Mouse (Mus musculus) myocyte (in vitro differentiated cells): Measurements from ENCODE around the gene Rad51c. TPM values are rescaled to one million over a fixed set of nuclear protein-coding genes. Genes with fewer than 3 reads are reported as not detected.
"Not testable (repeated sequence)": the region's sequence is repeated elsewhere in the genome, so short reads cannot be mapped to it uniquely, and the experiment has no call there.

Experiments
- H3K27me3 ChIP-seq: one replicate; pipeline ENCODE4 v1.6.1; 2011; ENCODE audit not compliant: control insufficient read depth, insufficient read depth, insufficient read length
- H3K36me3 ChIP-seq: one replicate; pipeline ENCODE4 v1.6.1; 2011; ENCODE audit not compliant: control insufficient read depth, insufficient read depth
- H3K4me2 ChIP-seq: one replicate; pipeline ENCODE4 v1.6.1; 2011; ENCODE audit warnings: low read depth, control low read depth
- H3K4me3 ChIP-seq: one replicate; pipeline ENCODE4 v1.5.1; 2011; ENCODE audit warnings: mild to moderate bottlenecking, control low read depth, moderate library complexity
- H3K79me2 ChIP-seq: one replicate; pipeline ENCODE4 v1.6.1; 2011; ENCODE audit not compliant: control insufficient read depth, insufficient read depth
- H3ac ChIP-seq: one replicate; pipeline ENCODE4 v1.6.1; 2011; ENCODE audit not compliant: control insufficient read depth, insufficient read length
- CEBPB ChIP-seq: IDR thresholded peaks from 2 replicates; pipeline ENCODE4 v1.6.1; 2011; ENCODE audit warnings: mild to moderate bottlenecking, moderate library complexity; ENCODE audit not compliant: poor library complexity, insufficient read depth, severe bottlenecking
- E2F4 ChIP-seq: IDR thresholded peaks from one replicate; pipeline ENCODE4 v1.6.1; 2011; ENCODE audit warnings: mild to moderate bottlenecking, control low read depth, moderate library complexity; ENCODE audit not compliant: insufficient read depth
- MAX ChIP-seq: IDR thresholded peaks from one replicate; pipeline ENCODE4 v1.6.1; 2011; ENCODE audit warnings: low read depth, mild to moderate bottlenecking, control low read depth
- MYOD1 ChIP-seq, 3 experiments: IDR thresholded peaks; one replicate each; pipeline ENCODE4 v1.6.1; 2011; ENCODE audit warnings: control low read depth in 2 of 3, low read depth in 2 of 3, mild to moderate bottlenecking in 2 of 3, moderate library complexity in 1 of 3; ENCODE audit not compliant: insufficient read length in 2 of 3, control insufficient read depth in 1 of 3
- MYOG ChIP-seq, 3 experiments: IDR thresholded peaks; one replicate each; pipeline ENCODE4 v1.6.1; 2011; ENCODE audit warnings: control low read depth in 2 of 3, low read depth in 2 of 3, mild to moderate bottlenecking in 2 of 3; ENCODE audit not compliant: insufficient read length in 2 of 3, control insufficient read depth in 1 of 3, insufficient read depth in 1 of 3
- POLR2A ChIP-seq: IDR thresholded peaks from one replicate; pipeline ENCODE4 v1.6.1; 2011; ENCODE audit warnings: low read depth, mild to moderate bottlenecking, control low read depth, moderate library complexity; ENCODE audit not compliant: insufficient read length
- POLR2AphosphoS2 ChIP-seq: IDR thresholded peaks from one replicate; pipeline ENCODE4 v1.6.1; 2011; ENCODE audit warnings: low read depth, control low read depth; ENCODE audit not compliant: insufficient read length
- REST ChIP-seq: IDR thresholded peaks from one replicate; pipeline ENCODE4 v1.6.1; 2011; ENCODE audit warnings: mild to moderate bottlenecking, control low read depth, moderate library complexity; ENCODE audit not compliant: insufficient read depth, insufficient read length
- SRF ChIP-seq: IDR thresholded peaks from one replicate; pipeline ENCODE4 v1.6.1; 2011; ENCODE audit warnings: low read depth; ENCODE audit not compliant: control insufficient read depth, insufficient read length
- TCF12 ChIP-seq: IDR thresholded peaks from one replicate; pipeline ENCODE4 v1.6.1; 2011; ENCODE audit warnings: mild to moderate bottlenecking, control low read depth; ENCODE audit not compliant: poor library complexity, insufficient read depth, severe bottlenecking
- TCF3 ChIP-seq: IDR thresholded peaks from one replicate; pipeline ENCODE4 v1.6.1; 2011; ENCODE audit warnings: low read depth, control low read depth; ENCODE audit not compliant: insufficient read length
- USF1 ChIP-seq: IDR thresholded peaks from one replicate; pipeline ENCODE4 v1.6.1; 2011; ENCODE audit warnings: low read depth, mild to moderate bottlenecking, control low read depth, moderate library complexity
- polyA plus RNA-seq: library from polyadenylated mRNA; unstranded; fragments of >200 nt; fragmentation: generic; extraction: Trizol; gene quantifications from one replicate; pipeline ENCODE4 v1.2.1, GENCODE M21; 2012; ENCODE audit warnings: missing spikeins

Rad51c gene
- polyA plus RNA-seq, 1 experiment = 3.5 TPM

GRCm38 (mm10) chr11:87448081-87448475 is 43.3 kb upstream of the Rad51c start:
- H3K36me3 ChIP-seq, H3ac ChIP-seq, H3K27me3 ChIP-seq, H3K79me2 ChIP-seq: not testable (repeated sequence)
- Histone ChIP-seq H3K4me3 (peak overlapping the region; percentile 13), H3K4me2 (peak overlapping the region; percentile 87)
- peak; percentile 50 for TF ChIP-seq POLR2A

GRCm38 (mm10) chr11:87447429-87447828 is 42.7 kb upstream of the Rad51c start:
- Histone ChIP-seq H3K4me2 (peak overlapping the region; percentile 87), H3K27me3 (no peaks in the 10 kb centered on the region), H3ac (no peak overlapping the region), H3K4me3 (peak overlapping the region; percentile 13), H3K79me2 (no peaks in the 10 kb centered on the region), H3K36me3 (no peaks in the 10 kb centered on the region)
- TF ChIP-seq POLR2AphosphoS2 (no peak), MAX (no peak), MYOD1 (IDR thresholded peaks at IDR 0.05; ENCODE audit: control insufficient read depth in 1 of 3, insufficient read length in 2 of 3, low read depth in 2 of 3) (no peak), USF1 (no peak), SRF (no peak), CEBPB (no peak), POLR2A (no peak), TCF3 (no peak), E2F4 (no peak), REST (no peak), MYOG (IDR thresholded peaks at IDR 0.05; ENCODE audit: control insufficient read depth in 1 of 3, insufficient read depth in 1 of 3, insufficient read length in 2 of 3, low read depth in 2 of 3) (no peak), TCF12 (no peak)

GRCm38 (mm10) chr11:87446159-87446558 is 41.4 kb upstream of the Rad51c start:
- TF ChIP-seq REST (no peak), MYOG (IDR thresholded peaks at IDR 0.05; ENCODE audit: control insufficient read depth in 1 of 3, insufficient read depth in 1 of 3, insufficient read length in 2 of 3, low read depth in 2 of 3) (no peak), E2F4 (no peak), CEBPB (no peak), TCF12 (no peak), POLR2A (no peak), MYOD1 (IDR thresholded peaks at IDR 0.05; ENCODE audit: control insufficient read depth in 1 of 3, insufficient read length in 2 of 3, low read depth in 2 of 3) (no peak), MAX (no peak), SRF (no peak), POLR2AphosphoS2 (no peak), TCF3 (no peak), USF1 (no peak)
- Histone ChIP-seq H3ac (no peak overlapping the region), H3K36me3 (no peaks in the 10 kb centered on the region), H3K79me2 (no peaks in the 10 kb centered on the region), H3K4me3 (no peak overlapping the region), H3K27me3 (no peaks in the 10 kb centered on the region), H3K4me2 (no peak overlapping the region)

GRCm38 (mm10) chr11:87445593-87445992 is 40.8 kb upstream of the Rad51c start:
- H3K4me2 ChIP-seq, H3K79me2 ChIP-seq, H3ac ChIP-seq, H3K27me3 ChIP-seq, H3K36me3 ChIP-seq, H3K4me3 ChIP-seq: not testable (repeated sequence)

GRCm38 (mm10) chr11:87444735-87445428 is 40.1 kb upstream of the Rad51c start:
- TF ChIP-seq TCF12 (no peak), E2F4 (no peak), MAX (no peak), MYOD1 (IDR thresholded peaks at IDR 0.05; ENCODE audit: control insufficient read depth in 1 of 3, insufficient read length in 2 of 3, low read depth in 2 of 3) (no peak)
- no peaks in the 10 kb centered on the region for H3K79me2 ChIP-seq
- no peak overlapping the region for H3K4me2 ChIP-seq
- H3K36me3 ChIP-seq = no peaks in the 10 kb centered on the region
- H3K4me3 ChIP-seq = no peak overlapping the region
- no peaks in the 10 kb centered on the region for H3K27me3 ChIP-seq
- no peak overlapping the region for H3ac ChIP-seq

GRCm38 (mm10) chr11:87444056-87444455 is 39.3 kb upstream of the Rad51c start:
- not testable (repeated sequence) for H3K36me3 ChIP-seq, H3K4me3 ChIP-seq, H3ac ChIP-seq, H3K4me2 ChIP-seq, H3K27me3 ChIP-seq, H3K79me2 ChIP-seq
